Mouse (Mus musculus) C2C12 (cell line): ENCODE data around the gene Zfp296.

ENCODE experiments used
- CTCF ChIP-seq: IDR thresholded peaks from one replicate; pipeline ENCODE4 v1.5.1; 2011; ENCODE audit not compliant: control insufficient read depth, insufficient read depth, insufficient read length
- MAX ChIP-seq: IDR thresholded peaks from one replicate; pipeline ENCODE4 v1.6.1; 2011; ENCODE audit warnings: mild to moderate bottlenecking, control low read depth

DNA sequence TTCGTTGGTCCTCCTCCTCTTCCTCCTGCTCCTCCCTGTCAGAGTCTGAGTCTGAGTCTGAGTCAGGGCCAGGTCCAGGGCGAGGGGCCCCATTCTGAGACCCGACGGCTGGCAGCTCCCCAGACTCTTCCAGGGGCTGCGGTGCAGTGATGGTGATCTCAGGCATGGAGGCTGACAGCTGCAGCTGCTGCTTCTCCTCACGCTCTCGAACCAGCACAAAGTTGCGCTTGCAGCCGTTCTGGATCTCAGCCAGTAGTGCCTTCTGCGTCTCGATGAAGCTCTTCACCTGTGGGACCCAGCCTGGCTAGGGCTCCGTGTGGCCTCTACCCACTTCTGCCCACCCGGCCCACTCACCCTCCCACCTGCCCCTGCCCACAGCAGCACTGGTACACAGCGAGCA is 44.8 kb upstream of the Zfp296 start:
- TF ChIP-seq MAX (no peak), CTCF (no peak)
